Mouse (Mus musculus) neural tube, embryonic 12.5 days (tissue): ENCODE data around the gene Chrnd. TPM values are rescaled to one million over a fixed set of nuclear protein-coding genes. Genes with fewer than 3 reads are reported as not detected.

Experiments
- ATAC-seq: fragments of 200-750 bp; cut with Nextera tagmentation; 2 replicates; pipeline ENCODE4 v1.8.0; 2017; ENCODE audit warnings: low read depth, mild to moderate bottlenecking, moderate TSS enrichment, moderate library complexity; ENCODE audit not compliant: low FRiP score
- H3K27ac ChIP-seq: fragments of 300-500 bp; sonication (generic); 2 replicates; pipeline ENCODE4 v1.5.1; 2016
- H3K27me3 ChIP-seq: fragments of 300-500 bp; sonication (generic); replicated peaks from 2 replicates; pipeline ENCODE4 v1.6.1; 2016; ENCODE audit warnings: mild to moderate bottlenecking
- H3K36me3 ChIP-seq: fragments of 300-500 bp; sonication (generic); 2 replicates; pipeline ENCODE4 v1.6.1; 2016; ENCODE audit warnings: mild to moderate bottlenecking
- H3K4me1 ChIP-seq: fragments of 300-500 bp; sonication (generic); 2 replicates; pipeline ENCODE4 v1.6.1; 2016
- H3K4me2 ChIP-seq: fragments of 300-500 bp; sonication (generic); replicated peaks from 2 replicates; pipeline ENCODE4 v1.6.1; 2016; ENCODE audit warnings: mild to moderate bottlenecking
- H3K4me3 ChIP-seq: fragments of 300-500 bp; sonication (generic); 2 replicates; pipeline ENCODE4 v1.5.1; 2016
- H3K9ac ChIP-seq: fragments of 300-500 bp; sonication (generic); 2 replicates; pipeline ENCODE4 v1.6.1; 2016; ENCODE audit warnings: mild to moderate bottlenecking
- H3K9me3 ChIP-seq: fragments of 300-500 bp; sonication (generic); 2 replicates; pipeline ENCODE4 v1.6.1; 2016; ENCODE audit warnings: mild to moderate bottlenecking
- WGBS: fragments of 180-500 bp; shearing (Covaris S2); methylation state at CpG from one replicate; pipeline ENCODE4 v1.1.7; 2016; 5-methylcytosine and 5-hydroxymethylcytosine counted together
- polyA plus RNA-seq: library from polyadenylated mRNA; unstranded; fragments of >200 nt; fragmentation: Nextera tagmentation; extraction: Ambion mirVana; gene quantifications from 2 replicates; pipeline ENCODE4 v1.2.1, GENCODE M21; 2016

Gene Chrnd
- 0.53 and 0.60 TPM in 2 replicates for polyA plus RNA-seq

DNA sequence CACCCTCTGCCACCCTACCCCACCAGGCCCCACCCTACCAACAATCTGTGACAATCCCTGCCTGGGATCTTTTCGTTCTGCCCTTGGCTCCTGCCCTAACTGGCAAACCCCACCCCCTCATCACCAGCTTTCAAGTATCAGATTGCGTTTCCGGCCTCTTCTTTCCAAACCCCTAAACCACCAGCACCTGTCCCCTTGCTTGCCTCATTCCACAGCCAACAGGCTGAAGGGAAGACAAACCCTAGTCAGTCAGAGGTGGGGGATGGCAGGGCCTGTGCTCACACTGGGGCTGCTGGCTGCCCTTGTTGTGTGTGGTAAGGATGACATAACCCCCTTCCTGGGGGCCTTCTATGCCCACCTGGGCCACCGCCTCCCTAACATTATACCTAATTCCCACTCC, at the start of gene Chrnd:
TSS of gene Chrnd (plus strand) at position 179 of the 400 bp plus-strand sequence.
- Histone ChIP-seq H3K9me3 (no peaks in the 10 kb centered on the region), H3K4me3 (no peak within 1 kb of the TSS), H3K9ac (no peak within 1 kb of the TSS), H3K36me3 (no peaks in the 10 kb centered on the region), H3K27me3 (peaks cover 27% of the 10 kb centered on the region), H3K4me1 (peaks cover 13% of the 10 kb centered on the region), H3K27ac (no peak within 1 kb of the TSS), H3K4me2 (no peak within 1 kb of the TSS)
- no peak for ATAC-seq
- WGBS, result 37% methylated on average over 4 of the region's 4 CpGs

DNA sequence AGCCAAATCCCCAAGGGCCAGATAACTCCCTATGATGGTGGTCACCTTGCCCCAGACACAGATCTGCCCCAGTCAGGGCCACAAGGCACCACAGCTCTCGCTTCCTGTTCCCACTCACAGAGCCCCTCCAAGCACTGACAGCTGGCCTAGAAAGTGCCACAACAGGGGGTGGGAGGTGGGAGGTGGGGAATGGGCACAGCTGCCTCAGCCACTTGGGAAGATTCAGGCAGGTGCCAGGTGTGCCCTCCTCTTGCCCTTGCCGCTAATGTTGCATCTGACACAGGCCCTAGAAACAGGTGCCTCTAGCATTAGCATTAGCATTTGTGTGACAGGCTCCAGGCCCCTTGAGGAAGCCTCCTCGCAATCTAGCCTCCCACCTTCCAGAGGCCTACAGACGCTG, 48.9 kb upstream of the Chrnd start:
- Histone ChIP-seq H3K4me2 (no peak overlapping the region), H3K36me3 (no peaks in the 10 kb centered on the region), H3K27me3 (no peaks in the 10 kb centered on the region), H3K4me3 (no peak overlapping the region), H3K9ac (no peak overlapping the region), H3K27ac (no peak overlapping the region), H3K9me3 (no peaks in the 10 kb centered on the region), H3K4me1 (peaks cover 13% of the 10 kb centered on the region)
- ATAC-seq, result peak; percentile 21; the same call in 1 of the 2 replicates
- WGBS, result 72% methylated on average over 4 of the region's 4 CpGs

DNA sequence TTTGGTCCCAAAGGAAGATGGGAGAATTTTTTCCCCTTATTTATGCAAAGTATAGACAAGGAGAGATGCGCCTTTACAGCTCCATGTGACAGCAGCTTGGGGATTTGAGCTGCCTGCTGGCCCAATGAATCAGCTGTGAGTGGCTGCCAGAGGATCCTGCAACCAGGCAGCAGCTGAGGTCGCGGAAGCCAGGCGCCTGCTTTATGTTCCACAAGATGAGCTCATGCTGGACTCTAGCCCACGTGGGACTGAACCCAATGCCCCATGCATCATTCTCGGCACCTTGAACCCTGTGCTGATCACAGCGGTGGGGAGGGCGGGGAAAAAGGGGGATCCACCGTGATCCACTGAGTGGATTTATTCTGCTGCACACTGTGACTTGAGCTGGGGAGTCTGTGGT, 48.0 kb upstream of the Chrnd start:
- Histone ChIP-seq H3K27ac (no peak overlapping the region), H3K27me3 (no peaks in the 10 kb centered on the region), H3K4me3 (no peak overlapping the region)

DNA sequence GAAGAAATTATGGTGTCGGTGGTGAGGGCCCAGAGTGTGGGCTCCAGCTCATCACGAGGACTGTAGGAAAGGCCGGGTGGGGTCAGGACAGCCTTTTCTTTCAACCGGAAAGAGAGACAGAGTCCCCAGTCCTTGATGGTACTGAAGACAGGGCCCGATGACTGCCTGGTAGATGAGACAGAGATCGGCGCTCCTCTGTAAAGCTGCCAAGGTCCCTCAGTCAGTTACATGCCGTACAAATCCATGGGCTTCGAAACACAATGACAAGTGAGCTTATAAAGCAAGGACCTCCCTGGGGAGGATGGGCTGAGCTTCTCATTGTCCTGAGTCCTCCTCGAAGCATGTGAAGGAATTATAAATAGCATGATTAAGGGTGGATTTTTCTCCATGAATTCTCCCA, 47.3 kb upstream of the Chrnd start:
- no peaks in the 10 kb centered on the region for H3K9me3 ChIP-seq
- no peaks in the 10 kb centered on the region for H3K36me3 ChIP-seq
- no peak for ATAC-seq
- peaks cover 13% of the 10 kb centered on the region for H3K4me1 ChIP-seq
- WGBS, result 76% methylated on average over 10 of the region's 10 CpGs
- no peak overlapping the region for H3K4me2 ChIP-seq
- no peak overlapping the region for H3K9ac ChIP-seq
- H3K4me3 ChIP-seq, result no peak overlapping the region
- H3K27me3 ChIP-seq, result peaks cover 3% of the 10 kb centered on the region; the same call in 1 of the 2 replicates
- H3K27ac ChIP-seq, result 0 out of 2 replicates have a peak overlapping the region, but pooled peaks have one; percentile 5

More for the DNA sequence above, 48.0 kb upstream of the Chrnd start:
- peak; percentile 60 for ATAC-seq
- 61% methylated on average over 9 of the region's 9 CpGs for WGBS
- H3K36me3 ChIP-seq, result no peaks in the 10 kb centered on the region
- no peak overlapping the region for H3K9ac ChIP-seq
- H3K4me1 ChIP-seq, result peaks cover 13% of the 10 kb centered on the region
- H3K4me2 ChIP-seq, result no peak overlapping the region
- H3K9me3 ChIP-seq, result no peaks in the 10 kb centered on the region

DNA sequence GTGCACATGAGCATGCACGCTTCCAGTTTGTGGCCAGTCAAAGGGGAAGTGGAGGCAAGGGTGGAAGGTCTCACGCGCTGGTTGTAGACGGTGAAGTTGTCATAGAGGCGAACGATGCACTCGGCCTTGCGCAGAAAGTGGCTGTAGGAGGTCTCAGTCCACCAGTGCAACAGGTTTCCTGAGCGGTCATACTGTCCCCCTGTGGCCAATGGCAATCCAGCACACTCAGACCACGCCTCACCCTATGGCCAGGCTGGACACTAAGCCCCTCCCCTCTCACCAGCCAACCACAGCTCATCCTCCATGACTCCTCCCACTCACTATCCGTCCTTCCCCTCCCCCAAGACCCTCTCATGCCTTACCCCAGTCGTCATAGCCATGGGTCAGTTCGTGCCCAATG, 41.0 kb upstream of the Chrnd start:
- H3K9ac ChIP-seq, result no peak overlapping the region
- WGBS, result 26% methylated on average over 13 of the region's 13 CpGs
- H3K4me2 ChIP-seq, result no peak overlapping the region
- peaks cover 11% of the 10 kb centered on the region for H3K4me1 ChIP-seq
- H3K36me3 ChIP-seq, result no peaks in the 10 kb centered on the region
- H3K4me3 ChIP-seq, result no peak overlapping the region
- no peak overlapping the region for H3K27ac ChIP-seq
- no peaks in the 10 kb centered on the region for H3K9me3 ChIP-seq
- H3K27me3 ChIP-seq, result peaks cover 56% of the 10 kb centered on the region
- no peak for ATAC-seq

DNA sequence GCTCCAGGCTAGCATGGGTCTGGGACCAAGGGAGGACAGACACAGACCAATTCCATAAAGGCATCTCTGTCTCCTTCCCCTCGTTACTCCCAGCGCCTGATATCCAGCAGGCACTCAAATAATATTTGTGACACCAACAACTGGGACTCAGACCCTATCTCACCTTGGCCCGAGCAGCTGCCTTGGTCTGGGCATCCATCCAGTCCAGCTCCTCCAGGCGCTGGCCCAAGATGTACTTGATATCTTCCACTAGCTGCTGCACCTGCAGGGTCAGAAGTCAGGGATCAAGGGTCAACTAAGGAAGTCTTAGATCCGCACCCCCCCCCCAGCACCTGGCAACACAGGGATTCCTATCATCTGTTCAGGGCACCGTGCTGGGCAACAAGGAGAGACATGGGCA, 39.1 kb upstream of the Chrnd start:
- no peak overlapping the region for H3K9ac ChIP-seq
- no peak overlapping the region for H3K27ac ChIP-seq
- no peak overlapping the region for H3K4me2 ChIP-seq
- H3K4me1 ChIP-seq, result peaks cover 28% of the 10 kb centered on the region
- H3K36me3 ChIP-seq, result no peaks in the 10 kb centered on the region
- H3K4me3 ChIP-seq, result no peak overlapping the region
- WGBS, result 84% methylated on average over 6 of the region's 6 CpGs
- H3K9me3 ChIP-seq, result no peaks in the 10 kb centered on the region
- no peak for ATAC-seq
- H3K27me3 ChIP-seq, result peaks cover 74% of the 10 kb centered on the region

DNA sequence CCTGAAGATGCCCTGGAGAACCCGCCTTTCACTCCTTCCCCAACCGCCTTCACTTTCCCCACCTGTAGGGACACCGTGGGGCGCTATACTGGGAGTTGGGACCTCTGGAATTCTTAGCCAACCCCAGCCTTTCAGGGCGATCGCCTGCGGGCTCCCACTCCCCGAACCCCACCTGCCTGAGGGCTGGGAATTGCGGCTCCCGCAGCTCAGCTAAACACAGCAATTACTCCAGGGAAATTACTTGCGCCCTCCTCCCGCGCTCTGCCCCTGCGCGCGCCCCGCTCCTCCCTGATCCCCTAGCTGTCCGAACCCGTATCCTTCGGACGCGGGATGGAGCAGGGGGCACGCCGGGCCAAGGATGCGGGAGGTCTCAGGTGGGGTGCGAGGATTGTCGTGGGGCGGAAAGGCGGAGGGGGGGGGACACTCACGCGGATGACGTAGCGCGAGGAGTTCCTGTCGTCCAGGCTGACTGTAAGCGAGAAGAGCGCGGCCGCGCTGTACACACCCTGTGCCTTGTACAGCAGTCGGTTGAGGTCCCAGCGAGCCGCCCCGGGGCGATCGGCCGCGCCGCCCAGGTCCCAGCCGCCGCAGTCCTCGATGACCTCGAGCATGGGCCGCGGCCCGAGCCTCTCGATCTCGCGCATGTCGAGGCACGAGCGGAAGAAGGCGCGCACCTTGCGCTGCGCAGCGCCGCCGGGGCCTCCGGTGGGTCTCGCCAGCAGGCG, 36.5 kb upstream of the Chrnd start:
- Histone ChIP-seq H3K4me1 (peaks cover 28% of the 10 kb centered on the region), H3K27me3 (peaks cover 97% of the 10 kb centered on the region), H3K9me3 (no peaks in the 10 kb centered on the region), H3K36me3 (no peaks in the 10 kb centered on the region), H3K4me2 (peak overlapping the region; percentile 68), H3K4me3 (peak overlapping the region; percentile 40), H3K27ac (no peak overlapping the region), H3K9ac (peak overlapping the region; percentile 48; the same call in 1 of the 2 replicates)
- ATAC-seq, result peak; percentile 41; the same call in 1 of the 2 replicates
- 1% methylated on average over 72 of the region's 72 CpGs for WGBS

DNA sequence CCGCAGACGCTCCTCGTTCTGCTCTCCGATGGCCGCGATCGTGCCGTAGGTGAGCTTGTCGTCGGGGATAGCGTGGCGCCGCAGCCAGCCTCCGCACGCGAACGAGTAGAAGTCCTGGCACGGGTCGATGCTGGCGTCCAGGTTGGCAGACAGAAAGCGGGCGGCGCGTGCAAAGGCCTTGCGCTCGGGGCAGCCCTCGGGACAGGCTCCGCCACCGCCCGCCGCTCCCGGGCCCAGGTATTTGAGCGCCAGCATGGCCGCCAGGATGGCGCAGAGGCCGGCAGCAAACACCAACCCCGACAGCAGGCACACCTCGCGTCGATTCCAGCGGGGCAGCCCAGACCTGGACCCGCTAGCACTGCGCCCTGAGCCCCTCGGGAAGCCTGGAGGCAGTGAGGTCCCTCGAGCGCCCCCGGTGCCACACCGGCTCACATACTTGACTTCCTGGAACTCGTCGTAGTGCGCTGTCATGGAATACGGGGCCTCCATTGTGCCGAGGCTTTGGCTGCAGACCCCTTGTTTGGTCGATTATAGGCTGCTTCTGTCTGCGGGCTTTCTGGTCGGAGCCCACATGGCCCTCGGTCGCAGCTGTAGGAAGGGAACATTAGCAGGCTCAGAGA, 35.8 kb upstream of the Chrnd start:
- WGBS, result 1% methylated on average over 58 of the region's 58 CpGs
- no peak overlapping the region for H3K27ac ChIP-seq
- H3K36me3 ChIP-seq, result no peaks in the 10 kb centered on the region
- H3K9me3 ChIP-seq, result no peaks in the 10 kb centered on the region
- H3K4me2 ChIP-seq, result peak overlapping the region; percentile 68
- peaks cover 91% of the 10 kb centered on the region for H3K27me3 ChIP-seq
- peaks cover 28% of the 10 kb centered on the region for H3K4me1 ChIP-seq
- peak overlapping the region; percentile 40 for H3K4me3 ChIP-seq
- H3K9ac ChIP-seq, result peak overlapping the region; percentile 48; the same call in 1 of the 2 replicates
- ATAC-seq, result 0 out of 2 replicates have a peak, but pooled peaks have one; percentile 30

DNA sequence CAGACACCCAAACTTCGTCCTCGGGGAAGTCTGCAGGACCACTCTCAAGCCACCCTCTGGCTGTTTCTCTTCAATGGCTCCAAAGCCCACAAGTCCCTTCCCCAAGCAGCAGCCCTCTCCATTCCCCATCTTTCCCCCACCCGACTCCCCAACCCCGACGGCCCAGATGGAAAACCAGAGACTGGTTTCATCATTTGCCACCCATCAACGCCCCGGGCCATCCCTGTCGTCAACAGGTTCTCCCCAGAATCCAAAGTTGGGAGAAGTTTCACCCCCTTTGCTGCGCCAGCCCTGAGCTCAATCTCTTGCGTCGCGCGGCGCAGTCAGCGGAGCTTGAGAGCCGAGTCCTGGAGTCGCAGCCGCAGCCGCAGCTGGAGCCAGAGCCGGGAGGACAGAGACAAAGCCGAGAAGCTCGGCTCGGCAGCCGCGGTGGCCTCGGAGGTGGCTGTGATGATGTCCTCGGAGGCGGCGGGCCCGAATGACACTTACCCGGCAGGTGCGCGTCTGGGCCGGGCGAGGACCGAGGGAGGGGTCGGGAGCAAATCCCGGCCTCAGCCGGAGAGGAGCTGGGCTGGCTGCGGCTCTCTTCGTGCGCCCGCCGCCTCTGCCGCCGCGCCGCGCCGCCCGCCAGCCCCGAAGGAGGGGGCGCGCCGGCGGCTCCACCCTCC, 34.7 kb upstream of the Chrnd start:
- Histone ChIP-seq H3K4me2 (peak overlapping the region; percentile 68), H3K9me3 (no peaks in the 10 kb centered on the region), H3K27me3 (peaks cover 82% of the 10 kb centered on the region), H3K4me1 (peaks cover 28% of the 10 kb centered on the region), H3K27ac (no peak overlapping the region), H3K9ac (peak overlapping the region; percentile 55), H3K4me3 (peak overlapping the region; percentile 40), H3K36me3 (no peaks in the 10 kb centered on the region)
- under 1% methylated on average over 46 of the region's 56 CpGs for WGBS
- ATAC-seq, result peak; percentile 9; the same call in 1 of the 2 replicates

DNA sequence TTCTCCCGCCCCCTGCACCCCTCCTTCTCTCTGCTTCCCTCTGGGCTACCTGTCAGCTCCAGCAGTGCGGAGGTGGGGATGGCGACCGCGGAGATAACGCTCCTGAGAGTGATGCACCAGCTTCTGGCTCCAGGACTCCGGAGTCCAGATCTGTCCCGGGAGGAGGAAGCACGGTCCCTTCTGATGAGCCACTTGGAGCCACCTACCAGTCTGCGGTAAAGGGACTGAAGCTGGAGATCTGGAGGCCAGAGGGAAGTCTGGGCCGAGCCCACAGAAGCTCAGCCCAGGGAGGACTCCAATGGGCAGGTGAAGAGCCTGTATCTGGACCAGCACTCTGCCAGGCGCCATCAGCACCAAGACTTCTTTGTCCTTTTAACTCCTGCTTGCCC, 34.2 kb upstream of the Chrnd start, which contains the start of gene Ecel1:
TSS of gene Ecel1 (minus strand) at position 323 of the 389 bp plus-strand sequence.
- peak within 1 kb of the TSS; percentile 40 for H3K4me3 ChIP-seq
- peaks cover 77% of the 10 kb centered on the region for H3K27me3 ChIP-seq
- peak within 1 kb of the TSS; percentile 55 for H3K9ac ChIP-seq
- H3K27ac ChIP-seq, result no peak within 1 kb of the TSS
- peak; percentile 23; the same call in 1 of the 2 replicates for ATAC-seq
- no peaks in the 10 kb centered on the region for H3K9me3 ChIP-seq
- peaks cover 28% of the 10 kb centered on the region for H3K4me1 ChIP-seq
- no peaks in the 10 kb centered on the region for H3K36me3 ChIP-seq
- WGBS, result 3% methylated on average over 12 of the region's 12 CpGs
- peak within 1 kb of the TSS; percentile 68 for H3K4me2 ChIP-seq

DNA sequence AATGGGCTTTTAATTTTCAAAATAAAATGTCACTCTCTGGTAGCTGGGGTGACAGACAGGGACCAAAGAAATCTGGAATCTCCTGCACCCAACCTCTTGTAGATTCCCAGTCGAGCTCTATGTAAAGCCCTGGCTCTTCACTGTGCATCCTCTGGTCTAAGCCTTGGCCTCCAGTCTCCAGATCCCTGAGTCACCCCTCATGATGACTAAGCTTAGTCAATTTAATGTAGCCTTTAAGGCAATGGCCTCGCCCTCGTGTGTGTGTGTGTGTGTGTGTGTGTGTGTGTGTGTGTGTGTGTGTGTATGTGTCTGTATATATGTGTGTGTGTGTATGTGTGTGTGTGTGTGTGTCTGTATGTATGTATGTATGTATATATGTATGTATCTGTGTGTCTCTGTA, 31.0 kb upstream of the Chrnd start:
- Histone ChIP-seq H3K27ac (no peak overlapping the region), H3K9ac (no peak overlapping the region), H3K9me3 (no peaks in the 10 kb centered on the region), H3K36me3 (no peaks in the 10 kb centered on the region), H3K4me3 (no peak overlapping the region), H3K27me3 (peaks cover 45% of the 10 kb centered on the region), H3K4me2 (no peak overlapping the region), H3K4me1 (peaks cover 23% of the 10 kb centered on the region)
- no peak for ATAC-seq
- 89% methylated on average over 3 of the region's 3 CpGs for whole genome bisulfite sequencing
